Mouse (Mus musculus): Measurements from ENCODE around the gene Fam78a. TPM values are rescaled to one million over a fixed set of nuclear protein-coding genes. Genes with fewer than 3 reads are reported as not detected.

The Fam78a gene
- total and polyA plus RNA-seq, 3 experiments, result 0.07 to 0.47 (median 0.21) TPM

DNA sequence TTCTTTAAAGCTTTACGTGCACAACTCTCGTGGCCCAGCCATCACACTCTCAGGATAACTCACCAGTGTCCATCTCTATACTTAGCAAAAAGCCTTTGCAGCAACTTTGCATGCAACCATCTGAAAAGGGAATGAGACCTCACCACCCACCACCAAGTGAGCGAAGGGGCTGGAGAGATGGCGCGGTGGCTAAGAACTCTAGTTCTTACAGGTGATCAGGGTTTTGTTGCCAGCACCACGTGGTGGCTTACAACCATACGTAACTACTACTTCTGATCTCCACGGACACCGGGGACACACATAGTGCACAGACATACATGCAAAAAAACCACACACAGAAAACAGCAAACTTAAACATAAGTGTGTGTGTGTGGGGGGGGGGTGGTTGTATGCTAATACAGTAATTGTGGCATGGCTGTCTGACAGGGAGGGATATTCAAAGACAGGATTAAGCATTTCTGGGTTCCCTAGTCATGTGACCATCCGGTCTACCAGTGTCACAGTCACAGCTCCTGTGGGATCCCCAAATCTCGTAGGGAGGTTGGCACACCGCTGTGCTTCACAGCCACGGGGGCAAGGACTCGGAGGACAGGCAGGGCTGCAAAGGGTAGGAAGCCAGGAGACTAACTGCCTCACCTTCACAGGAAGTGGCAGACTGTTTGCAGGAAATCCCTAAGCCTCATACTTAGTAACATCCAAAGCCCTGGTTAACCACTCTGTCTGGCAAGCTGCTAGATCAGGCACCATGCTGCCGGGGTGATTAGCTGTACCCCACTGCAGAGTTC lies 21.8 kb downstream of the Fam78a start:
- Histone ChIP-seq H3K27ac (ENCODE audit: insufficient read depth, low read depth) (no peak overlapping the region), H3K9ac (ENCODE audit: insufficient read depth, low read depth) (no peak overlapping the region), H3K4me1 (ENCODE audit: control insufficient read depth in 1 of 2, insufficient read depth in 2 of 2) (peaks cover 0 to 22% of the 10 kb centered on the region in 2 experiments; a peak in 3 of 4 replicates), H3K27me3 (replicated peaks) (peaks cover 5% of the 10 kb centered on the region), H3K4me2 (ENCODE audit: insufficient read depth, low read depth, poor library complexity, severe bottlenecking) (no peak overlapping the region), H3K36me3 (replicated peaks in 1 of 2; ENCODE audit: control insufficient read depth in 1 of 2, insufficient read depth in 1 of 2, low read length in 1 of 2) (no peaks in the 10 kb centered on the region), H3K79me2 (replicated peaks; ENCODE audit: control insufficient read depth, extremely low read depth, insufficient read depth, poor library complexity, severe bottlenecking) (no peaks in the 10 kb centered on the region), H3K4me3 (replicated peaks in 1 of 3; ENCODE audit: low read depth in 2 of 3, low read length in 2 of 3, poor library complexity in 1 of 3) (no peak overlapping the region), H3K9me3 (replicated peaks; ENCODE audit: low read length) (no peaks in the 10 kb centered on the region)
- in situ Hi-C loops (cut with MboI; ENCODE audit: low pct_ligation_motif_present, low pct_unique_long_range_greater_than_20kb, low sequenced_read_pairs) (no loop called here), dilution Hi-C loops (cut with MboI; ENCODE audit: extremely low pct_ligation_motif_present, extremely low pct_unique_long_range_greater_than_20kb, low sequenced_read_pairs) (no loop called here)
- TF ChIP-seq MAFK (IDR thresholded peaks at IDR 0.05; ENCODE audit: insufficient replicate concordance, low read length) (no peak), TBP (conservative IDR thresholded peaks at IDR 0.05; ENCODE audit: low read depth, low read length) (no peak), MYC (IDR thresholded peaks at IDR 0.05; ENCODE audit: low read depth, low read length) (no peak), BHLHE40 (IDR thresholded peaks at IDR 0.05; ENCODE audit: low read depth, low read length) (no peak), PAX5 (IDR thresholded peaks at IDR 0.05; ENCODE audit: low read length) (no peak), ETS1 (conservative IDR thresholded peaks at IDR 0.05; ENCODE audit: low read depth, low read length) (no peak), POLR2AphosphoS2 (IDR thresholded peaks at IDR 0.05; ENCODE audit: low read depth, low read length) (no peak), ZNF384 (IDR thresholded peaks at IDR 0.05; ENCODE audit: low read depth, low read length) (no peak), KAT2A (IDR thresholded peaks at IDR 0.05; ENCODE audit: insufficient replicate concordance, low read length) (no peak), MAZ (IDR thresholded peaks at IDR 0.05; ENCODE audit: low read depth, low read length) (no peak), SMC3 (IDR thresholded peaks at IDR 0.05; ENCODE audit: low read depth, low read length) (no peak), CHD1 (IDR thresholded peaks at IDR 0.05; ENCODE audit: low read depth, low read length) (no peak)
- no peak for DNase-seq (ENCODE audit: extremely low read depth)

DNA sequence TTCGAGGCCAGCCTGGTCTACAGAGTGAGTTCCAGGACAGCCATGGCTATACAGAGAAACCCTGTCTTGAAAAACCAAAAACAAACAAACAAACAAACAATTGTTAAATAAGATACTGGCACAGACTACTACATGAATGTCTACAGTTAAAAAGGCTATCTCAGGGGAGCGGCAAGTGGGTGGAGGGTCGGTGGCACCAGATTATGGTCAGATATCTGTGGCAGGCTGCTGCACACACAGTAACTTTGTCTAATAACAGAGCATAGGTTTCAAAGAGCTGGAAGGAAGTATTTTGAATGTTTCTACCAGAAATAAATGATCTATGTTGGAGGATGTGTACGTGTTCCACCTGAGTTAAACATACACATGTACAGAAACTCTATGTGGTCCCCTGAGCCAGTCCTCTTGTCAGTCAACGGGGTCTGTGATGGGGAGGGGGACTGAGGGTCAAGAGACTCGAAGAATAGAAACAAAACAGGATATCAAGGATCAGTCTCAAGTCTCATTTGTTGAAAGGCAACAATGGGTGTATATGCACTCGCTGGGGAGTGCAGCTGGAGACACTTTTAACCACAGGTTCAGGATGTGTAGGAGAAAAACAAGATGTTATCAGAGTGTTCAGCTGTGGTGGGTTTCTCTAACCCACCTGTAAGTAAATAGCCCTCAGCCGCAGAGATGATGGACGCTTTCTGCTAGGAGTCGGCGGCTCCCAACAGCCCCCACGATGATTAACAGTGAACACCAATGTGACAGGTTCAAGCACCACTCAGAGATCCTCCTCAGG lies 22.7 kb downstream of the Fam78a start:
- in situ Hi-C loops (cut with MboI; ENCODE audit: low pct_ligation_motif_present, low pct_unique_long_range_greater_than_20kb, low sequenced_read_pairs), result no loop called here
- Histone ChIP-seq H3K4me1 (ENCODE audit: control insufficient read depth in 1 of 2, insufficient read depth in 2 of 2) (peaks cover 0 to 22% of the 10 kb centered on the region in 2 experiments; a peak in 3 of 4 replicates), H3K27me3 (replicated peaks) (peaks cover 7% of the 10 kb centered on the region), H3K4me2 (ENCODE audit: insufficient read depth, low read depth, poor library complexity, severe bottlenecking) (no peak overlapping the region), H3K4me3 (replicated peaks in 1 of 3; ENCODE audit: low read depth in 2 of 3, low read length in 2 of 3, poor library complexity in 1 of 3) (no peak overlapping the region), H3K79me2 (replicated peaks; ENCODE audit: control insufficient read depth, extremely low read depth, insufficient read depth, poor library complexity, severe bottlenecking) (no peaks in the 10 kb centered on the region), H3K36me3 (replicated peaks in 1 of 2; ENCODE audit: control insufficient read depth in 1 of 2, insufficient read depth in 1 of 2, low read length in 1 of 2) (no peaks in the 10 kb centered on the region), H3K9ac (ENCODE audit: insufficient read depth, low read depth) (no peak overlapping the region), H3K27ac (ENCODE audit: insufficient read depth, low read depth) (no peak overlapping the region), H3K9me3 (replicated peaks; ENCODE audit: low read length) (no peaks in the 10 kb centered on the region)
- no peak for TF ChIP-seq POLR2AphosphoS2 (IDR thresholded peaks at IDR 0.05; ENCODE audit: low read depth, low read length)
- no peak for TF ChIP-seq ETS1 (conservative IDR thresholded peaks at IDR 0.05; ENCODE audit: low read depth, low read length)
- TF ChIP-seq ZNF384 (IDR thresholded peaks at IDR 0.05; ENCODE audit: low read depth, low read length), result no peak
- TF ChIP-seq GABPA (IDR thresholded peaks at IDR 0.05; ENCODE audit: insufficient replicate concordance, low read depth, low read length), result no peak
- no peak for TF ChIP-seq MAFK (IDR thresholded peaks at IDR 0.05; ENCODE audit: insufficient replicate concordance, low read length)
- TF ChIP-seq SIN3A (IDR thresholded peaks at IDR 0.05; ENCODE audit: low read length), result no peak
- no peak for TF ChIP-seq TCF12 (IDR thresholded peaks at IDR 0.05; ENCODE audit: low read depth, low read length)
- TF ChIP-seq CTCF (conservative IDR thresholded peaks at IDR 0.05 in 1 of 2, IDR thresholded peaks at IDR 0.05 in 1 of 2; ENCODE audit: low read depth in 2 of 2, low read length in 2 of 2), result no peak
- dilution Hi-C loops (cut with MboI; ENCODE audit: extremely low pct_ligation_motif_present, extremely low pct_unique_long_range_greater_than_20kb, low sequenced_read_pairs), result no loop called here
- DNase-seq (ENCODE audit: extremely low read depth), result no peak
